Mouse (Mus musculus) heart, postnatal 0 days (tissue): ENCODE measurements around the gene Stox2.

Experiments
- CTCF ChIP-seq: IDR thresholded peaks from 2 replicates; pipeline ENCODE4 v1.5.1; 2016; ENCODE audit warnings: antibody characterized with exemption, control low read depth, low read depth
- EP300 ChIP-seq: IDR thresholded peaks from 2 replicates; pipeline ENCODE4 v1.6.1; 2016; ENCODE audit warnings: antibody characterized with exemption, low read depth

- TF ChIP-seq CTCF = no peak
- no peak for TF ChIP-seq EP300
These were observed 125.5 kb downstream of the Stox2 start for GRCm38 (mm10) chr8:47320707-47321106.
